Mouse (Mus musculus): ENCODE results near the gene Ptprh.

Ptprh gene

GRCm38 (mm10) chr7:4509863-4510608, 93.8 kb downstream of the Ptprh start:
- in situ Hi-C loops (cut with MboI; ENCODE audit: low pct_unique_long_range_greater_than_20kb in 1 of 2, low sequenced_read_pairs in 2 of 2, unreplicated experiment in 1 of 2): loop anchor here in 1 of 2 experiments (10.0 kb wide), 1 partner anchor 385 kb away; no protein-coding TSS in a partner anchor

- in situ Hi-C loops (cut with MboI; ENCODE audit: low pct_unique_long_range_greater_than_20kb in 1 of 2, low sequenced_read_pairs in 2 of 2, unreplicated experiment in 1 of 2): no loop called here
Measured at GRCm38 (mm10) chr7:4508739-4509116, 95.1 kb downstream of the Ptprh start.

- in situ Hi-C loops (cut with MboI; ENCODE audit: low pct_unique_long_range_greater_than_20kb in 1 of 2, low sequenced_read_pairs in 2 of 2, unreplicated experiment in 1 of 2): no loop called here
Measured at GRCm38 (mm10) chr7:4508062-4508738, 95.6 kb downstream of the Ptprh start.

- in situ Hi-C loops (cut with MboI; ENCODE audit: low pct_unique_long_range_greater_than_20kb in 1 of 2, low sequenced_read_pairs in 2 of 2, unreplicated experiment in 1 of 2): no loop called here
Measured at GRCm38 (mm10) chr7:4507220-4507619, 96.6 kb downstream of the Ptprh start.

GRCm38 (mm10) chr7:4504646-4505435, 99.0 kb downstream of the Ptprh start:
- in situ Hi-C loops (cut with MboI; ENCODE audit: low pct_unique_long_range_greater_than_20kb in 1 of 2, low sequenced_read_pairs in 2 of 2, unreplicated experiment in 1 of 2): no loop called here

GRCm38 (mm10) chr7:4503858-4504257, 100.0 kb downstream of the Ptprh start:
- in situ Hi-C loops (cut with MboI; ENCODE audit: low pct_unique_long_range_greater_than_20kb in 1 of 2, low sequenced_read_pairs in 2 of 2, unreplicated experiment in 1 of 2): no loop called here

- in situ Hi-C loops (cut with MboI; ENCODE audit: low pct_unique_long_range_greater_than_20kb in 1 of 2, low sequenced_read_pairs in 2 of 2, unreplicated experiment in 1 of 2): no loop called here
Measured at GRCm38 (mm10) chr7:4503100-4503499, 100.7 kb downstream of the Ptprh start.

GRCm38 (mm10) chr7:4502421-4503090, 101.3 kb downstream of the Ptprh start:
- in situ Hi-C loops (cut with MboI; ENCODE audit: low pct_unique_long_range_greater_than_20kb in 1 of 2, low sequenced_read_pairs in 2 of 2, unreplicated experiment in 1 of 2): no loop called here

GRCm38 (mm10) chr7:4501558-4502397, 102.1 kb downstream of the Ptprh start, which contains the start of gene Ppp1r12c:
Ppp1r12c (minus strand) TSS chr7:4501680.
- in situ Hi-C loops (cut with MboI; ENCODE audit: low pct_unique_long_range_greater_than_20kb in 1 of 2, low sequenced_read_pairs in 2 of 2, unreplicated experiment in 1 of 2): no loop called here

- in situ Hi-C loops (cut with MboI; ENCODE audit: low pct_unique_long_range_greater_than_20kb in 1 of 2, low sequenced_read_pairs in 2 of 2, unreplicated experiment in 1 of 2): no loop called here
Measured at GRCm38 (mm10) chr7:4500892-4501471, 102.9 kb downstream of the Ptprh start.

- in situ Hi-C loops (cut with MboI; ENCODE audit: low pct_unique_long_range_greater_than_20kb in 1 of 2, low sequenced_read_pairs in 2 of 2, unreplicated experiment in 1 of 2): no loop called here
Measured at GRCm38 (mm10) chr7:4499034-4499433, 104.8 kb downstream of the Ptprh start.

Measured in mouse embryonic stem cell (cell line).